ENCODE assay signal across 26 mouse cellular contexts in genomic region chr6:34373841-34374240, GRCm38 (mm10). TPM values are rescaled to one million over a fixed set of nuclear protein-coding genes. Genes with fewer than 3 reads are reported as not detected.
DNase-seq lines count a peak whose midpoint lies in the region; ATAC-seq and TF ChIP-seq lines count a peak whose summit lies in the region.
"Had no signal": no experiment of that assay in that cellular context is flagged by ENCODE, and none has a peak within 500 bp of the region (broad histone marks: within the 10 kb centered on the region; RNA-seq: fewer than 3 reads in every experiment).

No protein-coding gene starts in this region.

- no peak overlapping the region for H3K27ac ChIP-seq in heart, embryonic 10.5 days
- no peak overlapping the region for H3K27ac ChIP-seq in thymus, adult 2 months (ENCODE audit: control insufficient read depth, insufficient read depth, low read length)
- H3K27ac ChIP-seq: hindbrain, embryonic 15.5 days; limb, embryonic 15.5 days; macrophage; midbrain, embryonic 13.5 days; neural tube, embryonic 15.5 days; stomach, postnatal 0 days had no signal

- no peak for TF ChIP-seq POLR2A in thymus, adult 2 months (IDR thresholded peaks at IDR 0.05; ENCODE audit: control insufficient read depth, extremely low read depth, insufficient read depth, low read length, poor library complexity)

- WGBS in heart, embryonic 10.5 days, result 69% methylated on average over 7 of the region's 7 CpGs
- WGBS in thymus, adult 2 months, result 73% methylated on average over 7 of the region's 7 CpGs

- peak; percentile 35 for ATAC-seq in inflammation-experienced regulatory T-cells, adult 6 months
- ATAC-seq: midbrain, embryonic 13.5 days had no signal

- no peak for TF ChIP-seq CTCF in thymus, adult 2 months (IDR thresholded peaks at IDR 0.05; ENCODE audit: borderline replicate concordance, control insufficient read depth, extremely low read depth, insufficient read depth, low read length, poor library complexity)

- no peaks in the 10 kb centered on the region for H3K9me3 ChIP-seq in heart, embryonic 10.5 days
- H3K9me3 ChIP-seq: heart, embryonic 12.5 days; hindbrain, embryonic 15.5 days; limb, embryonic 15.5 days; midbrain, embryonic 13.5 days; neural tube, embryonic 15.5 days had no signal

- H3K4me3 ChIP-seq in heart, embryonic 10.5 days, result no peak overlapping the region
- H3K4me3 ChIP-seq in thymus, adult 2 months (ENCODE audit: control insufficient read depth, insufficient read depth, low read length), result no peak overlapping the region
- H3K4me3 ChIP-seq: heart, embryonic 12.5 days; hindbrain, embryonic 15.5 days; limb, embryonic 15.5 days; midbrain, embryonic 13.5 days; myocyte; neural tube, embryonic 15.5 days had no signal

- no peaks in the 10 kb centered on the region for H3K27me3 ChIP-seq in heart, embryonic 10.5 days (ENCODE audit: insufficient read depth, poor library complexity, severe bottlenecking)
- H3K27me3 ChIP-seq in thymus, adult 2 months (ENCODE audit: control insufficient read depth, insufficient read depth, low read length), result no peaks in the 10 kb centered on the region
- H3K27me3 ChIP-seq: heart, embryonic 12.5 days; hindbrain, embryonic 15.5 days; limb, embryonic 15.5 days; midbrain, embryonic 13.5 days; neural tube, embryonic 15.5 days had no signal

- H3K4me1 ChIP-seq in heart, embryonic 10.5 days, result peaks cover 4% of the 10 kb centered on the region; the same call in 1 of the 2 replicates
- no peaks in the 10 kb centered on the region for H3K4me1 ChIP-seq in thymus, adult 2 months (replicated peaks; ENCODE audit: control insufficient read depth, insufficient read depth, low read length)
- H3K4me1 ChIP-seq: heart, embryonic 12.5 days; hindbrain, embryonic 15.5 days had no signal

- H3K36me3 ChIP-seq in heart, embryonic 10.5 days, result no peaks in the 10 kb centered on the region
- H3K36me3 ChIP-seq in thymus, adult 2 months (ENCODE audit: control insufficient read depth, insufficient read depth, low read length), result no peaks in the 10 kb centered on the region
- H3K36me3 ChIP-seq: heart, embryonic 12.5 days; hindbrain, embryonic 15.5 days; limb, embryonic 15.5 days; midbrain, embryonic 13.5 days; neural tube, embryonic 15.5 days had no signal

- DNase-seq in heart, embryonic 10.5 days (ENCODE audit: low spot score), result peak; percentile 64
- no peak for DNase-seq in heart, postnatal 4 days
- DNase-seq in thymus, postnatal 25 days, result peak; percentile 11
- DNase-seq in thymus, adult 2 months, result no peak
- DNase-seq in adrenal gland, postnatal 36 days, result no peak
- no peak for DNase-seq in kidney, postnatal 25 days
- DNase-seq in urinary bladder, postnatal 25 days (ENCODE audit: low spot score), result no peak
- DNase-seq: adrenal gland, adult 2 months; cerebellum, adult 11-12 months; cerebellum, postnatal 25 days; gastrocnemius, postnatal 14 days; kidney, adult 9 months; kidney, postnatal 4 days had no signal

RNA-seq across cellular contexts. Expression of gene Akr1b10, which starts 10.2 kb away (rescaled TPM):
- polyA plus RNA-seq in heart, embryonic 10.5 days (2016; fragmentation: Nextera tagmentation; extraction: Ambion mirVana), result 44.8 and 61.8 TPM in 2 replicates
- 10 to 100 TPM; 57.8 to 61.1 TPM for total RNA-seq in heart, postnatal 4 days (2021)
- polyA plus RNA-seq in thymus, adult 2 months (2012; rRNA removed), result 28.8 and 31.0 TPM in 2 replicates
- polyA plus RNA-seq in inflammation-experienced regulatory T-cells, adult 6 months (2017; shearing (Covaris generic)), result 10 to 100 TPM; 42.7 to 61.2 (median 50.5) TPM
- total RNA-seq in adrenal gland, postnatal 36 days (2021), result 100 to 1,000 TPM; 142 to 220 TPM

RNA-seq across cellular contexts. Expression of gene Akr1b8, which starts 19.9 kb away (rescaled TPM):
- polyA plus RNA-seq in heart, embryonic 10.5 days (2016; fragmentation: Nextera tagmentation; extraction: Ambion mirVana), result 21.1 and 23.1 TPM in 2 replicates
- 1 to 10 TPM; 7.0 to 8.0 TPM for total RNA-seq in heart, postnatal 4 days (2021)
- polyA plus RNA-seq in thymus, adult 2 months (2012; rRNA removed), result 1.2 and 1.4 TPM in 2 replicates
- under 1 TPM in 1 of 3 experiments, not detected in 2; 0.58 TPM for polyA plus RNA-seq in inflammation-experienced regulatory T-cells, adult 6 months (2017; shearing (Covaris generic))
- total RNA-seq in adrenal gland, postnatal 36 days (2021), result 100 to 1,000 TPM; 233 to 373 TPM

RNA-seq across cellular contexts. Expression of gene Akr1b7, which starts 38.3 kb away (rescaled TPM):
- 0.57 TPM in 1 of 2 replicates, not detected in the other for polyA plus RNA-seq in heart, embryonic 10.5 days (2016; fragmentation: Nextera tagmentation; extraction: Ambion mirVana)
- not detected for total RNA-seq in heart, postnatal 4 days (2021)
- polyA plus RNA-seq in thymus, adult 2 months (2012; rRNA removed), result 0.24 and 0.26 TPM in 2 replicates
- polyA plus RNA-seq in inflammation-experienced regulatory T-cells, adult 6 months (2017; shearing (Covaris generic)), result not detected
- total RNA-seq in adrenal gland, postnatal 36 days (2021), result 1,000 to 10,000 TPM; 2,443 to 8,516 TPM
- total RNA-seq: gastrocnemius, postnatal 14 days; heart, postnatal 25 days; layer of hippocampus, postnatal 10 days; left cerebral cortex, postnatal 25 days had no signal
- polyA plus RNA-seq: forebrain, embryonic 11.5 days; macrophage; midbrain, embryonic 13.5 days had no signal

RNA-seq across cellular contexts. Expression of gene Akr1b3, which starts 56.6 kb away (rescaled TPM):
- polyA plus RNA-seq in heart, embryonic 10.5 days (2016; fragmentation: Nextera tagmentation; extraction: Ambion mirVana), result 232 and 247 TPM in 2 replicates
- total RNA-seq in heart, postnatal 4 days (2021), result 100 to 1,000 TPM; 142 to 151 TPM
- 228 and 281 TPM in 2 replicates for polyA plus RNA-seq in thymus, adult 2 months (2012; rRNA removed)
- 100 to 1,000 TPM; 371 to 476 (median 432) TPM for polyA plus RNA-seq in inflammation-experienced regulatory T-cells, adult 6 months (2017; shearing (Covaris generic))
- total RNA-seq in adrenal gland, postnatal 36 days (2021), result 100 to 1,000 TPM; 324 to 405 TPM

Comparison
In these comparisons a context has a peak if more than half of its experiments do, and no peak if none do; other contexts are left out.
1. DNase-seq: peak in heart, embryonic 10.5 days (single experiment) and thymus, postnatal 25 days (single experiment); none in heart, postnatal 4 days (single experiment), thymus, adult 2 months (single experiment), adrenal gland, postnatal 36 days (0 of 2), kidney, postnatal 25 days (0 of 2) and urinary bladder, postnatal 25 days (single experiment).